Mouse (Mus musculus): ENCODE results near the gene Cabp2. TPM values are rescaled to one million over a fixed set of nuclear protein-coding genes. Genes with fewer than 3 reads are reported as not detected.

Cabp2 gene
- polyA plus RNA-seq, 1 experiment from 2014 or later: 0.43 TPM

DNA sequence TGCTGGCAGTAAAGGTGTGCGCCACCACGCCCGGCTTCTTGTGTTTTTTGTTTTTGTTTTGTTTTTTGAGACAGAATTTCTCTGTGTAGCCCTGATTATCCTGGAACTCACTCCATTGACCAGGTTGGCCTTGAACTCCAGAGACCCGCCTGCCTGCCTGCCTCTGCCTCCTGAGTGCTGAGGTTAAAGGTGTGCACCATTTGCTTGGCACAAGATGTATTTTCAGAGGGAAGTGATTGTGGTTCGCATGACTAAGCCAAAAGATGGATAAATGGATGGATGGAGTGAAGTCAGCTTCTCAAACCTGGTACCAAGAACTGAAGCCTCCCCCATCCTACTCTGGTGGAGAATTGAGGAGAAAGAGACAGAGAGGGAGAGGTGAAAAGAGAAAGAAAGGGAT is 26.8 kb upstream of the Cabp2 start:
- WGBS (ENCODE audit: insufficient replicate concordance): 79% methylated on average over 5 of the region's 5 CpGs
- no peak for ATAC-seq
- DNase-seq: no peak

DNA sequence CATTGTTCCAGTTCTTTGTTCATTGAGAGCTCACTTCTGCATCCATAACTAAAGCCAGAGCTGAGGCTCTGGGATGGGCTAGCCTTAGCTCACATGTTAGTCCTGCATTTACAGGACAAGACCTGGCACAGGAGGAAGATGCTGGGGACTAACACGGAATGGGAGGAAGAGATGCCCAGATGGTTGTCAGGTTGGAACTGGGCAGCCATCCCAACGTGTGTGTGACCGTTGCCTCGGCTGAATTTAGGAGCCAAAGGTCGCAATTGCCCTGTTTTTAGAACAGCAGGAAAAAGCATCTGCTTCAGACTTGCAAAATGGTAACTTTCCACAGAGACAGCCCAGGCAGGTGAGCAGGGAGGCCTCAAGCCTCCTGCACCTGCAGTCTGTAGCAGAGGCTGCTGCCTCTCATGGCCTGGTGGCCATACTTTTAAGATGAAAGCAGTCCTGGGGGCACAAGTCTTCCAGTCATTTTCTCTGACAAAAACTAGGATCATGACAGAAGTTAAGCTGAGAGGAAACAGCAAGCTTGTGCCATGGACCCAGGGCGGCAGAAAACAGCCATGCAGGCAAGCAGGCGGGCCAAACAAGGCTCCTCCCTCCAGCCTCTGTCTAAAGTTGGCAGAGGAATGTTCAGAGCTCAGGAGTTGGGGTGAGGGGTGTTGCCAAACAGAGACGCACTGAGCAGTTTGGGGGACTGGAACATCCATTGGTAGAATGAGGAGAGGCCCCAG is 26.0 kb upstream of the Cabp2 start:
- Histone ChIP-seq H3K4me2 (ENCODE audit: low read depth, low read length) (peak overlapping the region; percentile 71; the same call in 1 of the 2 replicates), H3K9me3 (ENCODE audit: low read length) (no peaks in the 10 kb centered on the region), H3K4me3 (ENCODE audit: low read depth, low read length) (no peak overlapping the region), H3K4me1 (ENCODE audit: insufficient read depth) (peaks cover 35% of the 10 kb centered on the region), H3K36me3 (replicated peaks; ENCODE audit: insufficient read depth, low read length) (no peaks in the 10 kb centered on the region), H3K27ac (ENCODE audit: low read depth) (peak overlapping the region; percentile 93), H3K27me3 (ENCODE audit: insufficient read depth, low read length) (no peaks in the 10 kb centered on the region), H3K9ac (replicated peaks) (no peak overlapping the region)
- TF ChIP-seq CTCF (IDR thresholded peaks at IDR 0.05; ENCODE audit: low read depth) (no peak), EP300 (IDR thresholded peaks at IDR 0.05; ENCODE audit: low read depth) (no peak)
- ATAC-seq: no peak
- WGBS (ENCODE audit: insufficient replicate concordance): 57% methylated on average over 8 of the region's 8 CpGs
- DNase-seq: no peak

More for the DNA sequence above, 26.8 kb upstream of the Cabp2 start:
- no peaks in the 10 kb centered on the region for H3K36me3 ChIP-seq (replicated peaks; ENCODE audit: insufficient read depth, low read length)
- H3K9ac ChIP-seq (replicated peaks): no peak overlapping the region
- H3K4me2 ChIP-seq (ENCODE audit: low read depth, low read length): no peak overlapping the region
- no peaks in the 10 kb centered on the region for H3K9me3 ChIP-seq (ENCODE audit: low read length)
- no peak overlapping the region for H3K27ac ChIP-seq (ENCODE audit: low read depth)
- TF ChIP-seq EP300 (IDR thresholded peaks at IDR 0.05; ENCODE audit: low read depth) (no peak), CTCF (IDR thresholded peaks at IDR 0.05; ENCODE audit: low read depth) (no peak)
- H3K27me3 ChIP-seq (ENCODE audit: insufficient read depth, low read length): no peaks in the 10 kb centered on the region
- no peak overlapping the region for H3K4me3 ChIP-seq (ENCODE audit: low read depth, low read length)
- H3K4me1 ChIP-seq (ENCODE audit: insufficient read depth): peaks cover 34% of the 10 kb centered on the region

DNA sequence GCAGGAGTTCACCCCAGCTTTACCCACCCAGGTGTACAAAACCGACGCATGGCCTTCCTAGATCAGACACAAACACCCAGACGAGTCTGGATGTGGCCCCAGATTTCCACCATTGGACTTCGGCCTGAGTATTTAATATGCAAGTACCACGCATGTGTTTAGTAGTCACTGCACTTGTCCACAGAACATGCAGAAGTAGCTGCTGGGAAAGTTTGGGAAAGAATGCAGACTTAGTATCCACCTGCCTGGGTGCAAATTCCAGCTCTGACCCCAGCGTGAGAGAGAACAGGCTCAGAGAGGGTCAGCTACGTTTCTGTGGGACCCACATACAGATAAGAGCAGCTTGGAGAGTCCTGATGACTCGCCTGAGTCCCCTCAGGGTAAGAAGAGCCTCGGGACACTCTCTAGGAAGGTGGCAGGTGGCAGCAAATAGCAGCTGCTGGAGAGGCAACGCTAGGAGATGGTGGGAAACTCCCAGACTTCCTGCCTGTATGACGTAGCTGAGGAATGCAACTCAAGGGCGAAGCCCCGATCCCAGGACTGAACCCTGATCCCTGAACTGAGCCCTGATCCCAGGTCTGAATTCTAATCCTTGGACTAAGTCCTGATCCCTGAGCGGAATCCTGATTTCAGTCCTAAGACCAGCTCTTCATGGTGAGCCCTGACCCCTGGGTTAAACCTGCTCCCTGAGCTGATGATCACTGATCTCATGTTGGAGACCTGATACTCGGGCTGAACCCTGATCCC is 25.3 kb upstream of the Cabp2 start:
- Histone ChIP-seq H3K36me3 (replicated peaks; ENCODE audit: insufficient read depth, low read length) (no peaks in the 10 kb centered on the region), H3K27ac (ENCODE audit: low read depth) (peak overlapping the region; percentile 93), H3K9me3 (ENCODE audit: low read length) (no peaks in the 10 kb centered on the region), H3K9ac (replicated peaks) (peak overlapping the region; percentile 44), H3K4me2 (ENCODE audit: low read depth, low read length) (peak overlapping the region; percentile 71), H3K4me3 (ENCODE audit: low read depth, low read length) (no peak overlapping the region), H3K27me3 (ENCODE audit: insufficient read depth, low read length) (no peaks in the 10 kb centered on the region), H3K4me1 (ENCODE audit: insufficient read depth) (peaks cover 35% of the 10 kb centered on the region)
- WGBS (ENCODE audit: insufficient replicate concordance): 50% methylated on average over 15 of the region's 15 CpGs
- DNase-seq (no peak), ATAC-seq (no peak)
- no peak for TF ChIP-seq CTCF (IDR thresholded peaks at IDR 0.05; ENCODE audit: low read depth)
- no peak for TF ChIP-seq EP300 (IDR thresholded peaks at IDR 0.05; ENCODE audit: low read depth)

DNA sequence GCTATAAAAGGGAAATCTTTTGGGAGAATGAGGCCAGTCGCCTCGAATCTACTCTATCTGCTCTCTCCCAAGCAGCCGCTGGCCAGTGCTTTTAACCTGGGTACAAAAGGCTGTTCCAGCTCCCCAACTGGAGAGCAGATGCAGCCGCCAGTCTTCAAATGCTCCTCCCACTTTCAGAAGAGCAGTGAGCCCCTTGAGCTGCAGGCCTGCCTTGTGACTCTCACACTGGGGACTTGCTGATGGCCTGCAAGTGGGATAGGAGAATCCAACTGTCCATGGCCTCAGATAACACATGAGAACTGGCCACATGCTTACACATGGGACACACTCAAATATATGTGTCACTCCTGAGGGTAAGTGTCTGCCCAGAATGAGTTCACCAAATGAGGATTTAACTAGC is 24.7 kb upstream of the Cabp2 start:
- 73% methylated on average over 4 of the region's 4 CpGs for WGBS (ENCODE audit: insufficient replicate concordance)
- peak overlapping the region; percentile 71 for H3K4me2 ChIP-seq (ENCODE audit: low read depth, low read length)
- no peak for TF ChIP-seq CTCF (IDR thresholded peaks at IDR 0.05; ENCODE audit: low read depth)
- no peak for TF ChIP-seq EP300 (IDR thresholded peaks at IDR 0.05; ENCODE audit: low read depth)
- peak overlapping the region; percentile 34 for H3K9ac ChIP-seq (replicated peaks)
- DNase-seq (no peak), ATAC-seq (no peak)
- H3K27ac ChIP-seq (ENCODE audit: low read depth): peak overlapping the region; percentile 93
- no peaks in the 10 kb centered on the region for H3K9me3 ChIP-seq (ENCODE audit: low read length)
- no peaks in the 10 kb centered on the region for H3K27me3 ChIP-seq (ENCODE audit: insufficient read depth, low read length)
- H3K36me3 ChIP-seq (replicated peaks; ENCODE audit: insufficient read depth, low read length): no peaks in the 10 kb centered on the region
- peaks cover 35% of the 10 kb centered on the region for H3K4me1 ChIP-seq (ENCODE audit: insufficient read depth)
- H3K4me3 ChIP-seq (ENCODE audit: low read depth, low read length): no peak overlapping the region

DNA sequence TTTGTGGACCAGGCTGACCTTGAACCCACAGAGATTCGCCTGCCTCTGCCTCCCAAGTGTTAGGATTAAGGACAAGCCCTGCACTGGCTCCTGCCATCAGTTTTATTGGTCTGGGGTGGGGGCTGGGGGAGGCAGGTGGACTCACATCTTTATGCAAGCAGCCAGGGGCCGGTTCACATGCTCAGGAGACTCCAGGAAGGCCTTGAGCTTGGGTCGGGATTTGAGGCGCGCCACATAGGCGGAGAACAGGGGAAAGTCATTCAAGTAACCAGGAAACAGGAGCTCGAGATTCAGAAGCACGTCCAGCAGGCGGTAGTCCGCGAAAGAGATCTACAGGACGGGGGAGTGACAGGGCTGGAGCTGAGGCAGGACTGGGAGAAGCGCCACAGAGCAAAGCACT is 24.0 kb upstream of the Cabp2 start:
- Histone ChIP-seq H3K27ac (ENCODE audit: low read depth) (peak overlapping the region; percentile 93), H3K27me3 (ENCODE audit: insufficient read depth, low read length) (no peaks in the 10 kb centered on the region), H3K9ac (replicated peaks) (no peak overlapping the region; the same call in 1 of the 2 replicates), H3K9me3 (ENCODE audit: low read length) (no peaks in the 10 kb centered on the region), H3K4me1 (ENCODE audit: insufficient read depth) (peaks cover 35% of the 10 kb centered on the region), H3K4me3 (ENCODE audit: low read depth, low read length) (no peak overlapping the region), H3K4me2 (ENCODE audit: low read depth, low read length) (peak overlapping the region; percentile 71), H3K36me3 (replicated peaks; ENCODE audit: insufficient read depth, low read length) (no peaks in the 10 kb centered on the region)
- DNase-seq (no peak), ATAC-seq (no peak)
- 86% methylated on average over 13 of the region's 13 CpGs for WGBS (ENCODE audit: insufficient replicate concordance)
- TF ChIP-seq CTCF (IDR thresholded peaks at IDR 0.05; ENCODE audit: low read depth) (no peak), EP300 (IDR thresholded peaks at IDR 0.05; ENCODE audit: low read depth) (no peak)

DNA sequence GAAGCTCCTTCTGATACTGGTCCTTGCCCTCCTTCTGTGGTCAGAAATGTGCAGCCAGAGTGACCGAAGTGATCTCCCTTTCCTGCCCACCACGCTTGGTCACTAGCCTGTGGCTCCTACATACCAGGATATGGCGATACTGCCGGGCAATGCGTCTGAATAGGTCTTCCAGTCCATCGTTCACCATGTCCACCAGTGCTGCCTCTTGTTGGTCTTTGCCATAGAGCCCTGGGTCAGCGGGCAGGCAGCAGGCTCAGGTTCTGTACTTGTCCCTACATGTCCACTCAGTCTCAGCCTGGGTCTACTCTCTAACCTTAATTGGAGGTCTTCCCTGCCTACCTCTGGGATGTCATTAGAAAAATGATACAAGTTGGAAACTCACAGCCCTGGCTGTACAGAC is 23.4 kb upstream of the Cabp2 start:
- H3K4me3 ChIP-seq (ENCODE audit: low read depth, low read length): 0 out of 2 replicates have a peak overlapping the region, but pooled peaks have one; percentile 5
- peak overlapping the region; percentile 60 for H3K9ac ChIP-seq (replicated peaks)
- H3K27ac ChIP-seq (ENCODE audit: low read depth): peak overlapping the region; percentile 93
- TF ChIP-seq EP300 (IDR thresholded peaks at IDR 0.05; ENCODE audit: low read depth) (no peak), CTCF (IDR thresholded peaks at IDR 0.05; ENCODE audit: low read depth) (no peak)
- no peak for DNase-seq
- ATAC-seq: no peak
- no peaks in the 10 kb centered on the region for H3K9me3 ChIP-seq (ENCODE audit: low read length)
- WGBS (ENCODE audit: insufficient replicate concordance): 94% methylated on average over 7 of the region's 7 CpGs
- peaks cover 35% of the 10 kb centered on the region for H3K4me1 ChIP-seq (ENCODE audit: insufficient read depth)
- H3K27me3 ChIP-seq (ENCODE audit: insufficient read depth, low read length): no peaks in the 10 kb centered on the region
- H3K4me2 ChIP-seq (ENCODE audit: low read depth, low read length): peak overlapping the region; percentile 71
- H3K36me3 ChIP-seq (replicated peaks; ENCODE audit: insufficient read depth, low read length): no peaks in the 10 kb centered on the region
